Mouse (Mus musculus) embryonic facial prominence, embryonic 11.5 days (tissue): ENCODE data around the gene Cd93. TPM values are rescaled to one million over a fixed set of nuclear protein-coding genes. Genes with fewer than 3 reads are reported as not detected.
A peak's percentile ranks its signal among the peaks of the same experiment; 100 is the strongest.

Source experiments
- ATAC-seq: fragments of 200-750 bp; cut with Nextera tagmentation; replicated peaks from 2 replicates; pipeline ENCODE4 v1.8.0; 2017; ENCODE audit warnings: low read depth; ENCODE audit not compliant: insufficient number of reproducible peaks, low FRiP score, low TSS enrichment
- DNase-seq: peaks from one replicate; pipeline ENCODE4 v3.0.0-alpha.2; 2015; ENCODE audit warnings: low spot score
- H3K27ac ChIP-seq: fragments of 300-500 bp; sonication (generic); replicated peaks from 2 replicates; pipeline ENCODE4 v1.5.1; 2014; ENCODE audit warnings: mild to moderate bottlenecking, low read depth, low read length, control low read depth
- H3K27me3 ChIP-seq: fragments of 300-500 bp; sonication (generic); 2 replicates; pipeline ENCODE4 v1.6.1; 2014; ENCODE audit warnings: mild to moderate bottlenecking, low read length, moderate library complexity, mixed read lengths; ENCODE audit not compliant: control insufficient read depth, insufficient read depth
- H3K36me3 ChIP-seq: fragments of 300-500 bp; sonication (generic); replicated peaks from 2 replicates; pipeline ENCODE4 v1.6.1; 2014; ENCODE audit warnings: low read depth, mild to moderate bottlenecking, low read length, moderate library complexity, mixed read lengths; ENCODE audit not compliant: control insufficient read depth, insufficient read depth
- H3K4me1 ChIP-seq: fragments of 300-500 bp; sonication (generic); 2 replicates; pipeline ENCODE4 v1.6.1; 2014; ENCODE audit warnings: low read length, mixed read lengths; ENCODE audit not compliant: control insufficient read depth, insufficient read depth
- H3K4me2 ChIP-seq: fragments of 300-500 bp; sonication (generic); 2 replicates; pipeline ENCODE4 v1.6.1; 2014; ENCODE audit warnings: low read depth, mild to moderate bottlenecking, control low read depth, low read length, moderate library complexity
- H3K4me3 ChIP-seq: fragments of 300-500 bp; sonication (generic); 2 replicates; pipeline ENCODE4 v1.5.1; 2014; ENCODE audit warnings: low read depth, low read length, control low read depth
- H3K9ac ChIP-seq: fragments of 300-500 bp; sonication (generic); replicated peaks from 2 replicates; pipeline ENCODE4 v1.6.1; 2014; ENCODE audit warnings: mild to moderate bottlenecking, control low read depth, low read length
- H3K9me3 ChIP-seq: fragments of 300-500 bp; sonication (generic); replicated peaks from 2 replicates; pipeline ENCODE4 v1.6.1; 2016; ENCODE audit warnings: mild to moderate bottlenecking, low read length, inconsistent platforms, mixed read lengths; ENCODE audit not compliant: control insufficient read depth
- WGBS: fragments of 180-500 bp; shearing (Covaris S2); extraction: QIAGEN DNeasy Blood & Tissue Kit; methylation state at CpG from one replicate; pipeline ENCODE4 v1.1.7; 2014; 5-methylcytosine and 5-hydroxymethylcytosine counted together
- polyA plus RNA-seq: library from polyadenylated mRNA; unstranded; fragments of >200 nt; fragmentation: Nextera tagmentation; extraction: Ambion mirVana; gene quantifications from 2 replicates; pipeline ENCODE4 v1.2.1, GENCODE M21; 2014

Cd93 gene
- polyA plus RNA-seq, 1 experiment from 2014 or later = 7.2 TPM

- Histone ChIP-seq H3K4me2 (no peak overlapping the region), H3K9me3 (no peaks in the 10 kb centered on the region), H3K27ac (no peak overlapping the region), H3K27me3 (no peaks in the 10 kb centered on the region), H3K9ac (no peak overlapping the region), H3K36me3 (no peaks in the 10 kb centered on the region), H3K4me1 (no peaks in the 10 kb centered on the region), H3K4me3 (no peak overlapping the region)
- ATAC-seq (no peak), DNase-seq (no peak)
- WGBS = 51% methylated on average over 1 of the region's 1 CpGs
These were observed 21.7 kb downstream of the Cd93 start for GRCm38 (mm10) chr2:148421706-148422105.

- WGBS = 58% methylated on average over 1 of the region's 1 CpGs
- no peak for ATAC-seq
These were observed 22.3 kb downstream of the Cd93 start for GRCm38 (mm10) chr2:148421112-148421511.

DNA sequence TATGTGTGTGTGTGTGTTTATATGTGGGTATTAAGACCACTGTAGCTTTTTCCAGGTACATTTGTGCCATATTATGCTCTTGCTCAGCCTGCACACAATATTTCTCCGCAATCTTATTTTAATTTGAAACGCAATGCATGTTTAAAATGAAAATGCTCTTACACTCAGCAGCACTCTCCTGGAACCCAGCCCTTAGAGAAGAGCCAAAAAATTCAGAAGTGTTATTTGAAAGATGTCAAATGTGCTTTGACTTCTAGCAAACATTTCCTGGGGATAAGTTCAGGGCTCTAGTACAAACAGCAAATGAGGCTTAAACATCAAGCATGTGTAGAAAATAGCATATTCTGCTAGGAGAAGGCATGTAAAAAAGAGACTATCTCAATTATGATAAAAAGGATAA lies 23.6 kb downstream of the Cd93 start:
- Histone ChIP-seq H3K36me3 (no peaks in the 10 kb centered on the region), H3K4me3 (no peak overlapping the region), H3K9me3 (no peaks in the 10 kb centered on the region), H3K27ac (no peak overlapping the region), H3K4me1 (no peaks in the 10 kb centered on the region), H3K4me2 (no peak overlapping the region), H3K9ac (no peak overlapping the region), H3K27me3 (no peaks in the 10 kb centered on the region)
- no peak for DNase-seq
- WGBS = 90% methylated on average over 2 of the region's 2 CpGs
- no peak for ATAC-seq

More at GRCm38 (mm10) chr2:148421112-148421511, 22.3 kb downstream of the Cd93 start:
- H3K4me2 ChIP-seq = no peak overlapping the region
- no peaks in the 10 kb centered on the region for H3K4me1 ChIP-seq
- H3K4me3 ChIP-seq = no peak overlapping the region
- no peaks in the 10 kb centered on the region for H3K9me3 ChIP-seq
- H3K9ac ChIP-seq = no peak overlapping the region
- no peaks in the 10 kb centered on the region for H3K36me3 ChIP-seq
- DNase-seq = no peak
- no peak overlapping the region for H3K27ac ChIP-seq
- H3K27me3 ChIP-seq = no peaks in the 10 kb centered on the region

DNA sequence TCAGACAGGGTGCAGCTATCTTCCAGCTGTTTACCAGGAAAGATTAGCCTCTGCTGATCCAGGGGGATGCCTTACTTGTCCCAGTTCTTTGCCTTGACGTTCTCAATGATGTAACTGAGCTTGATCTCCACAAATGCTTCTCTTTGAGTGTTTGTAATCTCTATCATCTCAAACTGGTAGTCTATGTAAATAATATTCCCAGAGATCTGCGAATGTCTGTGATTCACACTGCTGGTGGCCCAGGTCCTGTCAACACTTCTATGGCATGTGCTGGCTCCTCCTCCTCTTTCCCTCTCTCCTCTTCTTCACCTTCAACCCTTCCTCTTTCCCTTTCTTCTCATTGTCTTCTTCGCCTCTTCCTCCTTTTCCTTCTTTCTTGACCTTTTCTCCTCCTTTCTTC lies 24.2 kb downstream of the Cd93 start:
- no peak overlapping the region for H3K4me3 ChIP-seq
- H3K27me3 ChIP-seq = no peaks in the 10 kb centered on the region
- H3K9me3 ChIP-seq = no peaks in the 10 kb centered on the region
- ATAC-seq (no peak), DNase-seq (no peak)
- H3K4me2 ChIP-seq = no peak overlapping the region
- 83% methylated on average over 3 of the region's 3 CpGs for WGBS
- no peak overlapping the region for H3K27ac ChIP-seq
- no peak overlapping the region for H3K9ac ChIP-seq
- H3K36me3 ChIP-seq = no peaks in the 10 kb centered on the region
- H3K4me1 ChIP-seq = no peaks in the 10 kb centered on the region

DNA sequence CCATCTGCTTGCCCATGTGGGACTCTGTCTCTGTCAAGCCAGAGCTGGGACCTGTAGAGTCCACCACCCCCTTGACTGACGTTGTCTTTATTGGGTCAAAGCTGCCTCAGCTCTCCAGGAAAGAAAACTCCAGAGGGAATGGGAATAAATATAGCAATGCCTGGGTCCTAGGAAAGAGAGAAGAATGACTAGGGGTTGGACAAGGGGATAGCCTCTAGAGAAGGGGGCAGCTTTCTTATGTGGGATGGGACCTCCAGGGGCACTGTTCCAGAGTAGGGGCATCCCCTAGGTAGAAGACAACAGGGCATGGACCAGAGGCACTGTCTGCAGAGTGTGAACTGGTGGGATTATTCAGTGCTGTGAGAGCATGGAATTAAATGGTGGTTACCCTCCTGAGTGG lies 33.5 kb downstream of the Cd93 start:
- Histone ChIP-seq H3K27ac (no peak overlapping the region), H3K9me3 (no peaks in the 10 kb centered on the region), H3K4me2 (no peak overlapping the region), H3K4me3 (no peak overlapping the region), H3K36me3 (no peaks in the 10 kb centered on the region), H3K27me3 (peaks cover 14% of the 10 kb centered on the region), H3K9ac (no peak overlapping the region), H3K4me1 (peaks cover 7% of the 10 kb centered on the region; the same call in 1 of the 2 replicates)
- ATAC-seq (no peak), DNase-seq (no peak)
- 95% methylated on average over 1 of the region's 1 CpGs for WGBS

GRCm38 (mm10) chr2:148409141-148409540 lies 34.2 kb downstream of the Cd93 start:
- Histone ChIP-seq H3K4me3 (no peak overlapping the region), H3K27me3 (peaks cover 14% of the 10 kb centered on the region), H3K4me1 (peaks cover 7% of the 10 kb centered on the region; the same call in 1 of the 2 replicates), H3K4me2 (no peak overlapping the region), H3K36me3 (no peaks in the 10 kb centered on the region), H3K9me3 (no peaks in the 10 kb centered on the region), H3K9ac (no peak overlapping the region), H3K27ac (no peak overlapping the region)
- ATAC-seq = peak; percentile 80
- WGBS = 18% methylated on average over 9 of the region's 9 CpGs
- peak; percentile 75 for DNase-seq

GRCm38 (mm10) chr2:148408761-148409120 lies 34.6 kb downstream of the Cd93 start:
- DNase-seq (no peak), ATAC-seq (no peak)
- Histone ChIP-seq H3K4me1 (peaks cover 7% of the 10 kb centered on the region; the same call in 1 of the 2 replicates), H3K4me2 (no peak overlapping the region), H3K36me3 (no peaks in the 10 kb centered on the region), H3K9ac (no peak overlapping the region), H3K9me3 (no peaks in the 10 kb centered on the region), H3K27me3 (peaks cover 14% of the 10 kb centered on the region), H3K27ac (no peak overlapping the region), H3K4me3 (no peak overlapping the region)
- 10% methylated on average over 6 of the region's 6 CpGs for WGBS

- Histone ChIP-seq H3K4me3 (peak within 1 kb of the TSS; percentile 33), H3K36me3 (no peaks in the 10 kb centered on the region), H3K27me3 (peaks cover 14% of the 10 kb centered on the region), H3K4me1 (peaks cover 7% of the 10 kb centered on the region; the same call in 1 of the 2 replicates), H3K9ac (peak within 1 kb of the TSS; percentile 53), H3K4me2 (peak within 1 kb of the TSS; percentile 65), H3K27ac (no peak within 1 kb of the TSS), H3K9me3 (no peaks in the 10 kb centered on the region)
- ATAC-seq (peak; percentile 51), DNase-seq (peak; percentile 62)
- 2% methylated on average over 35 of the region's 35 CpGs for WGBS
These were observed 35.2 kb downstream of the Cd93 start, which contains the start of gene Thbd for GRCm38 (mm10) chr2:148407870-148408760. Thbd (minus strand) TSS chr2:148408188.
